Mouse (Mus musculus): ENCODE results near the gene Rtel1. TPM values are rescaled to one million over a fixed set of nuclear protein-coding genes. Genes with fewer than 3 reads are reported as not detected.
A peak's percentile ranks its signal among the peaks of the same experiment; 100 is the strongest.

Gene Rtel1
- polyA plus RNA-seq (2014; fragmentation: Nextera tagmentation; extraction: Ambion mirVana) = 67.0 and 70.3 TPM in 2 replicates

DNA sequence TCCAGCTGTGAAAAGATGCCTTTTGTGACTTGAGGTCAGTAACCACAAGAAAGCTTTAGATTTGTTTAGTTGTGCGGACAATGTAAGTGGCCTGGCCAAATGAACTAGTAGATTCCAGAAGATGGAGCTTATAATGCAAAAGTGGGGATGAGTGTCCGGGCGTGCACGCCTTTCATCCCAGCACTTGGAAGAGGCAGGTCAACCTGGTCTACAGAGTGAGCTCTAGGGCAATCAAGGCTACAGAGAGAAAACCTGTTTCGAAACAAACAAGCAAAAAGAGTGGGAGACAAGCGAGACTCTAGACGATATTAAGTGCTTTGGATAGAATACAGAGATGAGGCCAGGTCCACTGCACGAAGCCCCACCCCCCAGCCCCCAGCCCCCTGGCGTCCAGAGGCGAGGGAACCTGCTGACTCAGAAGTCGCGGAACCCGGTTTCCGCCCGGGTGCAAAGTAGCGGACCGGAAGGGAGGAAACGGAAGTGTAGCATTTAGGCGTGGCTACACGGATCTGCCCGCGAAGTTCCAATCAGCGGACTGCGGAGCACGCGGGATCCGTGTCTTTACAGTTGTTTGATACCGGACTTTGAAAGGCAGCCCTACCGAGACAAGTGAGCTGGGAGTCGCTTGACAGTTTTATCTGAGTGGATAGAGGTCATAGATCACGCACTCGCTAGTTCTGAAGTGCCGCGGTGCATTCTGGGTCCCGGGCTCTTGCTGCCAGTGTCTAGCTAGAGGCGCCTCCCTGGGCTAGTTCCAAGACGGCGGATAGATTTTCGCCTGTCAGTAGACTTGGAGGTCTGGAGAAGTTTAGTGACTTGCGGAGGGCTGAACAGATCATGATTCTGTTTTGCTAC is at the start of gene Rtel1:
Gene Rtel1, plus strand, starts transcription at position 492 of the 855 bp plus-strand sequence.
- H3K4me2 ChIP-seq = peak within 1 kb of the TSS; percentile 83
- ATAC-seq (ENCODE audit: insufficient read depth) = peak; percentile 96
- peak within 1 kb of the TSS; percentile 61 for H3K4me3 ChIP-seq (ENCODE audit: low read depth, low read length)
- H3K27me3 ChIP-seq (ENCODE audit: insufficient read depth, low read length) = peaks cover 8% of the 10 kb centered on the region
- TF ChIP-seq CTCF (IDR thresholded peaks at IDR 0.05; ENCODE audit: low read depth) = 0 out of 2 replicates have a peak, but pooled peaks have one; percentile 17
- DNase-seq = peak; percentile 94
- peak within 1 kb of the TSS; percentile 82 for H3K27ac ChIP-seq (ENCODE audit: low read depth)
- 0 out of 2 replicates have a peak, but pooled peaks cover 5% of the 10 kb centered on the region for H3K4me1 ChIP-seq (ENCODE audit: insufficient read depth)
- 5% methylated on average over 40 of the region's 40 CpGs for whole genome bisulfite sequencing
- peaks cover 26% of the 10 kb centered on the region for H3K36me3 ChIP-seq (ENCODE audit: insufficient read depth)
- peak within 1 kb of the TSS; percentile 70 for H3K9ac ChIP-seq
- H3K9me3 ChIP-seq (ENCODE audit: low read depth, low read length) = no peaks in the 10 kb centered on the region

DNA sequence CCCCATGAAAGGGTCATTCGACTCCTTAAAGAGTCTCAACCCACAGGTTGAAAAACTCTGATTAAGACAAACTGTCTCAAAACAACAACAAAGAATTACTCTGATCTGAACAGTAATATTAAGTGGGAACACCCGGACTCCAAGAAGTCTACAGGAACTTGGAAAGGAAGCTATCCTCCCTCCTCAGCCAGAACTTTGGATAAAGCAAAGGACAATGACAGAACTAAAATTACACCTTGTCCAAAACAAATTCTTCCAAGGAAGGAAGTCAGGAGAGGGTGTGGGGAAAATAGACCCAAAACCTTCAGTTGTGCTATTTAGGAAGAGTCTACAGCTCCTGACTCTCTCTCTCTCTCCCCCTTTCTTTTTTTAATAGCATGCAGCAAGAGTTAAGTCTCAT is 47.4 kb upstream of the Rtel1 start:
- Histone ChIP-seq H3K4me3 (ENCODE audit: low read depth, low read length) (no peak overlapping the region), H3K4me2 (no peak overlapping the region), H3K27me3 (ENCODE audit: insufficient read depth, low read length) (no peaks in the 10 kb centered on the region), H3K36me3 (ENCODE audit: insufficient read depth) (peaks cover 66% of the 10 kb centered on the region), H3K27ac (ENCODE audit: low read depth) (no peak overlapping the region), H3K4me1 (ENCODE audit: insufficient read depth) (no peaks in the 10 kb centered on the region), H3K9ac (no peak overlapping the region), H3K9me3 (ENCODE audit: low read depth, low read length) (no peaks in the 10 kb centered on the region)
- no peak for ATAC-seq (ENCODE audit: insufficient read depth)
- no peak for TF ChIP-seq CTCF (IDR thresholded peaks at IDR 0.05; ENCODE audit: low read depth)
- no peak for DNase-seq
- 77% methylated on average over 2 of the region's 2 CpGs for WGBS

DNA sequence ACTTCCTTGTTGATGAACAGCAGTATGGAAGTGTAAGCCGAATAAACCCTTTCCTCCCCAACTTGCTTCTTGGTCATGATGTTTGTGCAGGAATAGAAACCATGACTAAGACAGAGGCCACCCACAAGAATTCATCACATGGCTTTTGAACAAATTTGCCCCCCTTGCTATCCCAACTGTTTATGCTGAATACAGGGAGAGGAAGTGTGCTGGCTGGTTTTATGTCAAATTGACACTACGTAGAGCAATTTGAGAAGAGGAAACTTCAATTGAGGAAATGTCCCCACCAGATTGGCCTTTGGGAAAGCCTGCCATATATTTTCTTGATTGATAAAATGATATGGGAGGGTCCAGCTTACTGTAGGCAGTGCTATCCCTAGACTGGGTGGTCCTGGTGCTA is 45.7 kb upstream of the Rtel1 start:
- no peak for TF ChIP-seq CTCF (IDR thresholded peaks at IDR 0.05; ENCODE audit: low read depth)
- H3K9me3 ChIP-seq (ENCODE audit: low read depth, low read length) = no peaks in the 10 kb centered on the region
- H3K4me2 ChIP-seq = no peak overlapping the region
- H3K4me1 ChIP-seq (ENCODE audit: insufficient read depth) = no peaks in the 10 kb centered on the region
- no peaks in the 10 kb centered on the region for H3K27me3 ChIP-seq (ENCODE audit: insufficient read depth, low read length)
- H3K4me3 ChIP-seq (ENCODE audit: low read depth, low read length) = no peak overlapping the region
- no peak overlapping the region for H3K27ac ChIP-seq (ENCODE audit: low read depth)
- peaks cover 70% of the 10 kb centered on the region for H3K36me3 ChIP-seq (ENCODE audit: insufficient read depth)
- no peak overlapping the region for H3K9ac ChIP-seq
- 71% methylated on average over 2 of the region's 2 CpGs for WGBS
- DNase-seq (no peak), ATAC-seq (ENCODE audit: insufficient read depth) (no peak)

DNA sequence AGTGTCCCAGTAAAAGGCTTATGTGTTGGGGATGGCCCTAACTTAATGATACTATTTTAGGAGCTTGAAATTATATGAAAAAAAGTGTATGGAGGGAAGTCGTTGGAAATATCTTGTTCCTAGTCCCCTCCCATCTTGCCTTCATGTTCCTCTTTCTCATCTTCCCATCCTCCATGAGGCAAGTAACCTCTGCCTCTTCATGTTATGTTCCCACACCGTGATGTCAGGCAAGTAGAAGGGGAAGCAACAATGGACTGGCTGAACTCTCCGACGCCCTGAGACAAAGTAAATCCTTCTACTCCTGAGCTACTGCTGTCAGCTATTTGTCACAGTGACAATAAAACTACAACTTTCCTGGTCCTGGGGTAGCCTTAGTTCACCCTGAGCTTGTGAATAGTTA is 44.9 kb upstream of the Rtel1 start:
- no peak for ATAC-seq (ENCODE audit: insufficient read depth)

DNA sequence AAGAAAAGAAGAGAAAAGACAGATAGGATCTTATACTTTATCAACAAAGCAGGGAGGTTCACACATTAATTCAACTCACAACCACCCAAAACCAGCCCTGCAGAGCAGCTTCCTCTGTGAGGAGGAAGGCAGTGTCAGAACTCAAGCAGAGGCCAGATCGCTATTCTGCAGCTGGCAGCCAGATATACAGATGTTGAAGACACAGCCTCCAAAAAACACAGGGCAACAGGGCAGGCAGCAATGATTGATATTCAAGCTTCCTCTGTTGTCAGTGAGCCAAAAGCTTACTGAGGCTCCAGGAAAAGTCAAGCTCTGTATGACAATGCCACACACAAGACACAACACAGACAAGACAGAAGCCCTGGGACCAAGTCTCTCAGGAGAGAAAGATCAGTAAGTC is 42.8 kb upstream of the Rtel1 start:
- no peaks in the 10 kb centered on the region for H3K9me3 ChIP-seq (ENCODE audit: low read depth, low read length)
- no peak overlapping the region for H3K9ac ChIP-seq
- H3K4me1 ChIP-seq (ENCODE audit: insufficient read depth) = no peaks in the 10 kb centered on the region
- no peaks in the 10 kb centered on the region for H3K27me3 ChIP-seq (ENCODE audit: insufficient read depth, low read length)
- 35% methylated on average over 1 of the region's 1 CpGs for WGBS
- DNase-seq (peak; percentile 66), ATAC-seq (ENCODE audit: insufficient read depth) (0 out of 2 replicates have a peak, but pooled peaks have one; percentile 44)
- TF ChIP-seq CTCF (IDR thresholded peaks at IDR 0.05; ENCODE audit: low read depth) = no peak
- H3K4me3 ChIP-seq (ENCODE audit: low read depth, low read length) = no peak overlapping the region
- no peak overlapping the region for H3K27ac ChIP-seq (ENCODE audit: low read depth)
- peaks cover 68% of the 10 kb centered on the region for H3K36me3 ChIP-seq (ENCODE audit: insufficient read depth)
- no peak overlapping the region for H3K4me2 ChIP-seq

More for the DNA sequence above, 44.9 kb upstream of the Rtel1 start:
- TF ChIP-seq CTCF (IDR thresholded peaks at IDR 0.05; ENCODE audit: low read depth) = no peak
- Histone ChIP-seq H3K4me1 (ENCODE audit: insufficient read depth) (no peaks in the 10 kb centered on the region), H3K27me3 (ENCODE audit: insufficient read depth, low read length) (no peaks in the 10 kb centered on the region), H3K4me3 (ENCODE audit: low read depth, low read length) (no peak overlapping the region), H3K36me3 (ENCODE audit: insufficient read depth) (peaks cover 74% of the 10 kb centered on the region), H3K27ac (ENCODE audit: low read depth) (no peak overlapping the region), H3K9me3 (ENCODE audit: low read depth, low read length) (no peaks in the 10 kb centered on the region), H3K4me2 (no peak overlapping the region), H3K9ac (no peak overlapping the region)
- WGBS = 78% methylated on average over 4 of the region's 4 CpGs
- DNase-seq = no peak

DNA sequence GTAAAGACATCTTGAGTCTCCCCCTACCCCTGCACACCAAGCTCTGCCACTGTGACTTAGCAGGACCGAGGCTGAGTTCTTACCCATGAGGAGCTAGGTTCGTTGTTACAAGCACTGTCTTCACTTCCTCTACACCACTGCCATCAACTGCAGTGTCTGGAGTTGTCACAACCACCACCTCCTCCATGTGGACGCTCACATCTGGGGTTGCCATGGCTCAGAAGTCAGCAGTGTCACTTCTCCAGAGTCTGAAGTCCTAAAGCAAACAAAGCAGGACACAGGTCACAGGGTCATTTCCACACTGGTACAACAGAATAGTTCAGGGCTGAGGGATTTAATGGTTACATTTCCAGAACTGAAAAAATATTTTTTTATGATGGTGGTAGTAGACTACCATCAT is 41.7 kb upstream of the Rtel1 start:
- TF ChIP-seq CTCF (IDR thresholded peaks at IDR 0.05; ENCODE audit: low read depth) = no peak
- no peak overlapping the region for H3K9ac ChIP-seq
- no peaks in the 10 kb centered on the region for H3K4me1 ChIP-seq (ENCODE audit: insufficient read depth)
- DNase-seq (no peak), ATAC-seq (ENCODE audit: insufficient read depth) (no peak)
- no peaks in the 10 kb centered on the region for H3K9me3 ChIP-seq (ENCODE audit: low read depth, low read length)
- H3K4me2 ChIP-seq = no peak overlapping the region
- no peaks in the 10 kb centered on the region for H3K27me3 ChIP-seq (ENCODE audit: insufficient read depth, low read length)
- H3K27ac ChIP-seq (ENCODE audit: low read depth) = no peak overlapping the region
- peaks cover 66% of the 10 kb centered on the region for H3K36me3 ChIP-seq (ENCODE audit: insufficient read depth)
- no peak overlapping the region for H3K4me3 ChIP-seq (ENCODE audit: low read depth, low read length)
- WGBS = 64% methylated on average over 3 of the region's 3 CpGs

DNA sequence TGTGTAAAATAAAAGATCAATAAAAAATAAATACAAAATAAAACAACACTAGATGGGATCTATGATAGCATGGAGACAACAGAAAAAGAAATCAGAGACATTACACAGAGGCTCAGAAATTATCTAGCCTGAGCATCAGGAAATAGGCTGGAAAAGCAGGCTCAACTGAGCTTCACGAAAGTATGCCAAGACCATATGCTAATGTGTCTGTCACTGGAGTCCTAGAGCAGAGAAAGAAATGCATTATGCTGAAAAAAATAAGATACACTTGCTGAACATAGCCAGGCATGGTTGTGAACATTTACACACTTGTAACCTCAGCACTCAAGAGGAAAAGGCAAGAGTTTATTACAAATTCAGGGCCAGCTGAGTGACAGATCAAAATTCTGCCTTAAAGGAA is 39.6 kb upstream of the Rtel1 start:
- Histone ChIP-seq H3K4me3 (ENCODE audit: low read depth, low read length) (no peak overlapping the region), H3K27me3 (ENCODE audit: insufficient read depth, low read length) (no peaks in the 10 kb centered on the region), H3K9ac (no peak overlapping the region), H3K4me2 (no peak overlapping the region), H3K4me1 (ENCODE audit: insufficient read depth) (no peaks in the 10 kb centered on the region), H3K9me3 (ENCODE audit: low read depth, low read length) (no peaks in the 10 kb centered on the region), H3K27ac (ENCODE audit: low read depth) (no peak overlapping the region), H3K36me3 (ENCODE audit: insufficient read depth) (peaks cover 59% of the 10 kb centered on the region)
- TF ChIP-seq CTCF (IDR thresholded peaks at IDR 0.05; ENCODE audit: low read depth) = no peak
- DNase-seq = no peak
- no peak for ATAC-seq (ENCODE audit: insufficient read depth)
- 76% methylated on average over 1 of the region's 1 CpGs for WGBS
